Mouse (Mus musculus) liver, postnatal 0 days (tissue): ENCODE results near the gene Vgf.

Experiments
- CTCF ChIP-seq: sonication (generic); IDR thresholded peaks from 2 replicates; pipeline ENCODE4 v1.5.1; 2016; ENCODE audit warnings: antibody characterized with exemption, low read depth
- EP300 ChIP-seq: IDR thresholded peaks from 2 replicates; pipeline ENCODE4 v1.6.1; 2016; ENCODE audit warnings: antibody characterized with exemption, low read depth, mild to moderate bottlenecking

DNA sequence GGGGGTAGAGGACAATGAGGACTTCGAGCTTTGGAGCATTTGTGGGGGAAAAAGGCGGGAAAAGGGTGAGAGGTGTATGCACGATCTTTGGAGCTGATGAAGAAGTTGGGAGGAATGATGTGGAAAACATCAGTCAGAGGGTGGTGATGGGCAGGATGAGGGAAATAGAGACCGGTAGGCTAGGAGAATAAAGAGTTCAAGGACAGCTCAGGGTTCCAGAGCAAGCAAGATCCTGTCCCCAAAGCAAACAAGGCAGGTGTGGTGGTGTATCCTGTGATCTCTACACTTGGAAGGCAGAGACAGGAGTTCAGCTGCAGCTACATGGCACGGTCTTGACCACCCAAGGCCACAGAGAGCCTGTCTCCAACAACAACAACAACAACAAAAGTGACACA lies 20.1 kb downstream of the Vgf start:
- TF ChIP-seq EP300 (no peak), CTCF (no peak)
